Mouse (Mus musculus): ENCODE results near the gene Sowahb.

Sowahb gene

GRCm38 (mm10) chr5:93002615-93003014 is 42.2 kb downstream of the Sowahb start:
- no peak for DNase-seq (ENCODE audit: low read depth, low spot score)

- DNase-seq (ENCODE audit: low read depth, low spot score), result no peak
Observed at GRCm38 (mm10) chr5:93000774-93001757, 43.8 kb downstream of the Sowahb start.

- DNase-seq (ENCODE audit: low read depth, low spot score), result no peak
Observed at GRCm38 (mm10) chr5:93000060-93000459, 44.8 kb downstream of the Sowahb start.

DNA sequence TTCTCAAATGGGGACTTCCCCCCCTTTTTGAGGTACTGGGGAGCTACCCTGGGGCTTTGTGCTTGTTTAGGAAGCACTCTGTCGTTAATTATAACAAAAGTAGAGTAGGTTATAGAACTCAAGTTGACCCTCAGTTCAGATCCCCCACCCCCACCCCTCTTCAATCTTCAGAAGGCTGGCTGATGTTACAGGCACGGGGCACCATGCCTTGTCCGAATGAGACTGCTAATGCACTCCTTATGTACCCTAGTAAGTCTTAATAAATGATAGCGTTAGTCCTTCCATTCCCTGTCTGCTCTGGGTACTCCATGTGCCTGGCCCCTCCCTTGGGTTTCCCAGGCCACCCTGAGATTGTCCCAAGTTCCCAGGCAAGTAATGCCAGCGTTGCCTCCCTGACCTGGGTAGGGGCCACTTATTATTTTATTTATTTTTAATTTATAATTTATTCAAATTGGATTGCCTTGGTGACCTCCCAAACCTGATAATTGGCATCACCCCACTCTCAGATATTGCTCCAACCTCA is 46.3 kb downstream of the Sowahb start:
- no peak for DNase-seq (ENCODE audit: low read depth, low spot score)

- no peak for DNase-seq (ENCODE audit: low read depth, low spot score)
Observed at GRCm38 (mm10) chr5:92997428-92998120, 47.2 kb downstream of the Sowahb start.

DNA sequence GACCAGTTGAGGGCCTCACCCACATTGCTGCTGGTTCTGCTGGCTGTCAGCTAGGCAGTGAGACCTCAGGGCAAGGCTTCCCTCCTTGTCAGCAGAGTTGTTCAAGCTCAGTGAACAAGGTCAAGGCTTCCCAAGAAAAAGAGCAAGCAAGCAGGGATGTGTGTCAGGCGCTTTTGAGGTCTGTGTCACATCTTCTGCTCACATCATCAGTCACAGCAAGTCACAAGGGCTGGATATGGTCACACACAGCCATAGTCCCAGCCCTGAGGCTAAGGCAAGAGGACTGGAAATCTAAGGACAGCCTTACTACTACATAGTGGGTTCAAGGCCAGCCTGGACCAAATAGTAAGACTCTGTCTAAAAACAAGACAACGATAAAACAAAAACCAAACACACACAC is 50.0 kb downstream of the Sowahb start:
- DNase-seq (ENCODE audit: low read depth, low spot score), result no peak

DNA sequence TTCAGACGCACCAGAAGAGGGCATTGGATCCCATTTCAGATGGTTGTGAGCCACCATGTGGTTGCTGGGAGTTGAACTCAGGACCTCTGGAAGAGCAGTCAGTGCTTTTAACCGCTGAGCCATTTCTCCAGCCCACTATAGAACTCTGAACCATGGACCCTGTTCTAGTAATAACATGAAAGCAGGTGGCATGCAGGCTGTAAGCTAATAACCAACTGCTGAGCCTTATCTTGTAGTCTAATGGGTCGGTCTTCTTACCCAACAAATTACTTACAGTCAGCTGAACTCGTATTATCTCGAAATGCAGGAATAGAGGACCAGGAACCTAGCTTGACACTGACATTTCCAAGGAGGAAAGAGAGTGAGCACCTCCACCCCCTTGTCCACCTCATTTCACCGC is 50.5 kb downstream of the Sowahb start:
- no peak for DNase-seq (ENCODE audit: low read depth, low spot score)

- DNase-seq (ENCODE audit: low read depth, low spot score), result no peak
Observed at GRCm38 (mm10) chr5:92992106-92992505, 52.7 kb downstream of the Sowahb start.
